Mouse (Mus musculus) embryonic facial prominence, embryonic 11.5 days (tissue): ENCODE results near the gene Cldn20. TPM values are rescaled to one million over a fixed set of nuclear protein-coding genes. Genes with fewer than 3 reads are reported as not detected.
A peak's percentile ranks its signal among the peaks of the same experiment; 100 is the strongest.

Experiments
- ATAC-seq: fragments of 200-750 bp; cut with Nextera tagmentation; replicated peaks from 2 replicates; pipeline ENCODE4 v1.8.0; 2017; ENCODE audit warnings: low read depth; ENCODE audit not compliant: insufficient number of reproducible peaks, low FRiP score, low TSS enrichment
- DNase-seq: peaks from one replicate; pipeline ENCODE4 v3.0.0-alpha.2; 2015; ENCODE audit warnings: low spot score
- H3K27ac ChIP-seq: fragments of 300-500 bp; sonication (generic); replicated peaks from 2 replicates; pipeline ENCODE4 v1.5.1; 2014; ENCODE audit warnings: mild to moderate bottlenecking, low read depth, low read length, control low read depth
- H3K27me3 ChIP-seq: fragments of 300-500 bp; sonication (generic); 2 replicates; pipeline ENCODE4 v1.6.1; 2014; ENCODE audit warnings: mild to moderate bottlenecking, low read length, moderate library complexity, mixed read lengths; ENCODE audit not compliant: control insufficient read depth, insufficient read depth
- H3K36me3 ChIP-seq: fragments of 300-500 bp; sonication (generic); replicated peaks from 2 replicates; pipeline ENCODE4 v1.6.1; 2014; ENCODE audit warnings: low read depth, mild to moderate bottlenecking, low read length, moderate library complexity, mixed read lengths; ENCODE audit not compliant: control insufficient read depth, insufficient read depth
- H3K4me1 ChIP-seq: fragments of 300-500 bp; sonication (generic); 2 replicates; pipeline ENCODE4 v1.6.1; 2014; ENCODE audit warnings: low read length, mixed read lengths; ENCODE audit not compliant: control insufficient read depth, insufficient read depth
- H3K4me2 ChIP-seq: fragments of 300-500 bp; sonication (generic); 2 replicates; pipeline ENCODE4 v1.6.1; 2014; ENCODE audit warnings: low read depth, mild to moderate bottlenecking, control low read depth, low read length, moderate library complexity
- H3K4me3 ChIP-seq: fragments of 300-500 bp; sonication (generic); 2 replicates; pipeline ENCODE4 v1.5.1; 2014; ENCODE audit warnings: low read depth, low read length, control low read depth
- H3K9ac ChIP-seq: fragments of 300-500 bp; sonication (generic); replicated peaks from 2 replicates; pipeline ENCODE4 v1.6.1; 2014; ENCODE audit warnings: mild to moderate bottlenecking, control low read depth, low read length
- H3K9me3 ChIP-seq: fragments of 300-500 bp; sonication (generic); replicated peaks from 2 replicates; pipeline ENCODE4 v1.6.1; 2016; ENCODE audit warnings: mild to moderate bottlenecking, low read length, inconsistent platforms, mixed read lengths; ENCODE audit not compliant: control insufficient read depth
- WGBS: fragments of 180-500 bp; shearing (Covaris S2); extraction: QIAGEN DNeasy Blood & Tissue Kit; methylation state at CpG from one replicate; pipeline ENCODE4 v1.1.7; 2014; 5-methylcytosine and 5-hydroxymethylcytosine counted together
- polyA plus RNA-seq: library from polyadenylated mRNA; unstranded; fragments of >200 nt; fragmentation: Nextera tagmentation; extraction: Ambion mirVana; gene quantifications from 2 replicates; pipeline ENCODE4 v1.2.1, GENCODE M21; 2014

The Cldn20 gene
- polyA plus RNA-seq, 1 experiment from 2014 or later, result not detected

DNA sequence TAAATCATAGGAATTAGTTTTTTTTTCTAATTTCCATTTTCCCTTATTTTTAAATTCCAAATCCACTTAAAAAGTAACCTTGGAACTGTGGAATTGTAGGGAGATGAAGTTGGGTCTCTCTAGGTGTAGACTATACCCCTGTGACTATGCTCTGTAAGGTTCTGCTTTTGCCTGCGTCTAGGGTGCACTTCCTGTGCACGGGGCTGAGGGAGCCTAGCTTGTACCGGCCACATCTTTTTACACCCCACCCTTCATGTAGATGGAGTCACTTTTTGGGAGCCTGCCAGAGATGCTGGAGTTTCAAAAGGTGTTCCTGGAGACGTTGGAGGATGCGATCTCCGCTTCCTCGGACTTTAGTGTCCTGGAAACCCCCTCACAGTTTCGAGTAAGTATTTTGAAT lies 25.8 kb upstream of the Cldn20 start:
- no peaks in the 10 kb centered on the region for H3K4me1 ChIP-seq
- H3K27me3 ChIP-seq, result no peaks in the 10 kb centered on the region
- no peaks in the 10 kb centered on the region for H3K9me3 ChIP-seq
- H3K4me3 ChIP-seq, result no peak overlapping the region
- 89% methylated on average over 8 of the region's 8 CpGs for WGBS
- H3K9ac ChIP-seq, result no peak overlapping the region
- no peaks in the 10 kb centered on the region for H3K36me3 ChIP-seq
- no peak for ATAC-seq
- no peak overlapping the region for H3K27ac ChIP-seq
- DNase-seq, result no peak
- H3K4me2 ChIP-seq, result no peak overlapping the region

DNA sequence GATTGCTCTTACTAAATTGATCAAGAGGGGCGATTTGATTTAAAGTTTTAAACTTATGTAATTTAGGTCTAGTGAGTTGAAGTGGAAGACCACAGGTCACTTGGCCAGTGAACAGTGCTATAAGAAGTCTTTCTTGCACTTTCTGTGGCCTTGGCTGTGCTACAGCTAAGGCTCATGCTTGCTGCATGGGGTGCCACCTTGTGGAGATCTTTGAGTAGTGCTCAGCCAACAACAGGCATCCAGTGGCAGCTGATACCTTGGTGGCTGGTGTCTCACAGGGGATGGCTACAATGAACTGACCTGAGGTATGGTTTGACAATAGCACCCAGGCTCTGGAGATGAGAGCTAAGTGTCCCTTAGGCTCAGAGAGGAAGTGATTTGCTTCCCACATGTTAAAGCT lies 22.5 kb upstream of the Cldn20 start:
- Histone ChIP-seq H3K4me3 (no peak overlapping the region), H3K4me1 (no peaks in the 10 kb centered on the region), H3K36me3 (no peaks in the 10 kb centered on the region), H3K9me3 (no peaks in the 10 kb centered on the region), H3K27ac (no peak overlapping the region), H3K9ac (no peak overlapping the region), H3K4me2 (no peak overlapping the region), H3K27me3 (no peaks in the 10 kb centered on the region)
- peak; percentile 72 for DNase-seq
- WGBS, result 11% methylated on average over 1 of the region's 1 CpGs
- ATAC-seq, result no peak

DNA sequence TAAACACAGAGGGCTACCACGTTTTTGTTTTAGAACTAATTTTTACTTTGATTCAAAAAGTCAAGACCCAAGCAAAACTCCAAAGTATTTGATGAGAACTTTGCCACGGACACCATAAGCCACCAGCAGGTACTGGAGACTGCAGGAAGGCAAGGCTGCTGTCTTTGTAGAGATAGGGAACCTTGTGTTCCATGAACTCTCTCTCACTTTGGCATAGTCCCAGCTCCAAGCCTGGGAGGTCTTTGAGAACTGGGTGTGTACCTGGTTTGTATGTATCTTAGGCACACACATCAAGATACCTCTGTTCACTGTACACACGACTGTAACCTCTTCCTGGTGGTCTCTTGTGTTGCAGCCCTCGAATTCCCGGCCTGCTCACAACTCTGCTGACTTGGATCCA lies 18.0 kb upstream of the Cldn20 start:
- H3K4me1 ChIP-seq, result no peaks in the 10 kb centered on the region
- H3K27ac ChIP-seq, result no peak overlapping the region
- no peaks in the 10 kb centered on the region for H3K36me3 ChIP-seq
- DNase-seq, result no peak
- H3K9me3 ChIP-seq, result no peaks in the 10 kb centered on the region
- no peaks in the 10 kb centered on the region for H3K27me3 ChIP-seq
- no peak overlapping the region for H3K4me2 ChIP-seq
- no peak overlapping the region for H3K4me3 ChIP-seq
- ATAC-seq, result no peak
- H3K9ac ChIP-seq, result no peak overlapping the region
- WGBS, result 85% methylated on average over 5 of the region's 5 CpGs

- H3K9ac ChIP-seq, result no peak overlapping the region
- no peak for DNase-seq
- no peak for ATAC-seq
- H3K9me3 ChIP-seq, result no peaks in the 10 kb centered on the region
- H3K4me2 ChIP-seq, result no peak overlapping the region
- no peaks in the 10 kb centered on the region for H3K27me3 ChIP-seq
- no peaks in the 10 kb centered on the region for H3K36me3 ChIP-seq
- H3K4me3 ChIP-seq, result no peak overlapping the region
- H3K27ac ChIP-seq, result no peak overlapping the region
- H3K4me1 ChIP-seq, result no peaks in the 10 kb centered on the region
- WGBS, result 84% methylated on average over 8 of the region's 8 CpGs
These were observed 16.5 kb upstream of the Cldn20 start for GRCm38 (mm10) chr17:3515851-3516250.

DNA sequence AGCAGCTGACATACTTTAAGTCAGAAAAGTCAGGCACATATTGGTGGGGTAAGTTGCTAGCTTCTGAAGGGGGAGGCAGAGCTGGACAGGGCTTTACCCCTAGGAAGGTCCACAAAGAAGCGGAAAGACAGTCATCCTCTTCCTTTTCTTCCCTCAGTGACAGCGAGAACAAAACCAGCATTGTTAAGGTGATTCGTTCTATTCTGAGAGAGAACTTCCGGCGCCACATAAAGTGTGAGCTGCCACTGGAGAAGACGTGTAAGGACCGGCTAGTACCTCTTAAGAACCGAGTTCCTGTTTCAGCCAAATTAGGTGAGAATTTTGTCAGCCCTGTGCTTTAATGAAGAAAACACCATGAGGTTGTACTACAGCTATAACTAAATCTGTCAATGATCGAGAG lies 15.9 kb upstream of the Cldn20 start:
- H3K9ac ChIP-seq, result no peak overlapping the region
- no peaks in the 10 kb centered on the region for H3K36me3 ChIP-seq
- H3K4me1 ChIP-seq, result no peaks in the 10 kb centered on the region
- DNase-seq, result no peak
- ATAC-seq, result no peak
- H3K27ac ChIP-seq, result no peak overlapping the region
- H3K27me3 ChIP-seq, result no peaks in the 10 kb centered on the region
- H3K4me2 ChIP-seq, result no peak overlapping the region
- no peaks in the 10 kb centered on the region for H3K9me3 ChIP-seq
- H3K4me3 ChIP-seq, result no peak overlapping the region
- 43% methylated on average over 9 of the region's 9 CpGs for WGBS

DNA sequence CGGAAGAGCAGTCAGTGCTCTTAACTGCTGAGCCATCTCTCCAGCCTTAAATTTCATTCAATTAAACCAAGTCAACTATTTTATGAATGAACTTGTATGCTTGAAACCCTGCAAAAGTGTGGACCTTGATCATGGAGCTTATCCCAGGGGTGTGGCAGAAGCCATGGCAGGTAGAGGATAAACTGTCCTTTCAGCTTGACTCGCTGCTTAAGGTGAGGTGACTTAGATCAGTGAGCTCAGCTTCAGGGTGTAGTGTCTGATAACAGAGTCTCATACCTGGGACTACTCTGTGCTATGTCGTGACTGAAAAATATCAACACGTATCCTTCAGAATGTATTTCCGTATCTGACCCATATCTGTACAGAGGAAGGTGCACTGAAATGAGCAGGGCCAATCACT lies 12.0 kb upstream of the Cldn20 start:
- no peak for DNase-seq
- Histone ChIP-seq H3K36me3 (no peaks in the 10 kb centered on the region), H3K4me2 (no peak overlapping the region), H3K9ac (no peak overlapping the region), H3K27ac (no peak overlapping the region), H3K4me3 (no peak overlapping the region), H3K4me1 (no peaks in the 10 kb centered on the region), H3K9me3 (no peaks in the 10 kb centered on the region), H3K27me3 (no peaks in the 10 kb centered on the region)
- ATAC-seq, result no peak
- WGBS, result 92% methylated on average over 5 of the region's 5 CpGs

DNA sequence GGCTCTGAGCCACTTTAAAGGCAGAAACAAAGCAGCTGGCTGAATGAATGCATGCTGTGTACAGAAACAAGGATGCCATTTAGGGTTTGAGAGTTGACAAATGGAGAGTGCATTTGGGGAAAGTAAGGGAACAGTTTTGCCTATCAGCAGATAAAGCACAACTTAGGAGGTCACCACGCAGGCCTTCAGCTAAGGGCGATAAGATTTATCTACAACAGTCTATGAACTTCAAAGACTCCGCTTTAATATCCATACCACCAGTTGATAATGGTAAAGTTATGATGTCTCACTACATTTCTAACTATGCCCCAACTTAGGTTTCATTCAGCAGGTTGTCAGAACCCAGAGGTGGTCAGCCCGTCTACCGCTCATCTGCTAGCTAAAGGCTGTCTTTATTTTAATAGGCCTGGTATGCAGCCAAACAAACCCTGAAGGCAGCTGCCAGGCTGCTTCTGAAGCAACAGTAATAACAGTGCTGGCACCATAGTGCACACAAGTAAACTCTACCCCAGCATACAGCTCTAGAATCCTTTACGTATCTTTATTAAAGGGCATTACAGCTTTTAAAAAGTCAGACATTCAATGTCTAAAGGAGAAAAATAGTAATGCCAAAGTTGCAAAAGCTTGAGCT lies 4.4 kb upstream of the Cldn20 start:
- H3K4me3 ChIP-seq, result no peak overlapping the region
- no peak for DNase-seq
- no peak overlapping the region for H3K4me2 ChIP-seq
- 81% methylated on average over 6 of the region's 6 CpGs for WGBS
- H3K9me3 ChIP-seq, result no peaks in the 10 kb centered on the region
- H3K4me1 ChIP-seq, result no peaks in the 10 kb centered on the region
- ATAC-seq, result no peak
- H3K9ac ChIP-seq, result no peak overlapping the region
- no peak overlapping the region for H3K27ac ChIP-seq
- H3K27me3 ChIP-seq, result no peaks in the 10 kb centered on the region
- H3K36me3 ChIP-seq, result no peaks in the 10 kb centered on the region

DNA sequence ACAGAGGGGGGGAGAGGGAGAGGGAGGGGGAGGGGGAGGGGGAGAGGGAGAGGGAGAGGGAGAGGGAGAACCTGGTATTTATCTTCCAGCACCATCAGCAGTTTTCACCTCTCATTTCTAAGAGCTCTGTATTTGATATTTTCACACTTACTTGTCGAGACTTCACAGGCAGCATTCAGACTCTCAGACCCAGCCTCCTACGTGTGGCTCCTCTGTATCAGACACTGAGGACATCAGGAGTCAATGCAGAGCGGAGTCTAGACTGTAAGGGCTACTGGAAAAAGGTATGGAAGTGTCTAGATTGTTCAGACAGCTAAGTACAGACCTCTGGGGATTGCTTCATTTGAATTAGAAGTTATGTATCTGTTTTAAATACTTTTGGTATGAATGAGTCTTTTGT lies 2.8 kb upstream of the Cldn20 start:
- no peak for DNase-seq
- 70% methylated on average over 3 of the region's 3 CpGs for WGBS

More for the DNA sequence above, 2.8 kb upstream of the Cldn20 start:
- H3K27ac ChIP-seq, result no peak overlapping the region
- H3K27me3 ChIP-seq, result no peaks in the 10 kb centered on the region
- no peak overlapping the region for H3K4me2 ChIP-seq
- no peak overlapping the region for H3K9ac ChIP-seq
- H3K4me1 ChIP-seq, result no peaks in the 10 kb centered on the region
- H3K36me3 ChIP-seq, result no peaks in the 10 kb centered on the region
- H3K4me3 ChIP-seq, result no peak overlapping the region
- no peak for ATAC-seq
- no peaks in the 10 kb centered on the region for H3K9me3 ChIP-seq
